Mouse (Mus musculus) testis, adult 2 months (tissue): ENCODE measurements at regions not wholly inside any gene's neighbourhood (a gene's known extent, or its start where the extent isn't known, plus 50 kb on each side); places are given as distances from the start of the nearest gene placed in this dataset.

Source experiments
- H3K27ac ChIP-seq: fragments of 200-500 bp; 2 replicates; pipeline ENCODE4 v1.5.1; 2012; ENCODE audit warnings: low read depth, low read length; ENCODE audit not compliant: control insufficient read depth, insufficient read depth
- H3K27me3 ChIP-seq: fragments of 200-500 bp; 2 replicates; pipeline ENCODE4 v1.6.1; 2012; ENCODE audit warnings: mild to moderate bottlenecking, low read length, moderate library complexity; ENCODE audit not compliant: control insufficient read depth, insufficient read depth
- H3K36me3 ChIP-seq: fragments of 200-500 bp; 2 replicates; pipeline ENCODE4 v1.6.1; 2012; ENCODE audit warnings: mild to moderate bottlenecking, low read length; ENCODE audit not compliant: control insufficient read depth, insufficient read depth
- H3K4me1 ChIP-seq: fragments of 200-500 bp; 2 replicates; pipeline ENCODE4 v1.6.1; 2012; ENCODE audit warnings: low read length; ENCODE audit not compliant: control insufficient read depth, insufficient read depth
- H3K4me3 ChIP-seq: fragments of 200-500 bp; 2 replicates; pipeline ENCODE4 v1.5.1; 2012; ENCODE audit warnings: low read depth, mild to moderate bottlenecking, low read length, moderate library complexity, mixed read lengths; ENCODE audit not compliant: control insufficient read depth
- CTCF ChIP-seq: fragments of 200-500 bp; IDR thresholded peaks from 2 replicates; pipeline ENCODE4 v1.5.1; 2012; ENCODE audit warnings: low read depth, mild to moderate bottlenecking, inconsistent platforms, low read length, moderate library complexity; ENCODE audit not compliant: control insufficient read depth, insufficient read depth, insufficient replicate concordance
- POLR2A ChIP-seq: fragments of 200-500 bp; IDR thresholded peaks from 2 replicates; pipeline ENCODE4 v1.6.1; 2012; ENCODE audit warnings: low read depth, mild to moderate bottlenecking, inconsistent platforms, low read length, moderate library complexity; ENCODE audit not compliant: control insufficient read depth

GRCm38 (mm10) chr3:52759846-52760245, 257.2 kb downstream of the Cog6 start:
- H3K36me3 ChIP-seq, result no peaks in the 10 kb centered on the region
- no peaks in the 10 kb centered on the region for H3K27me3 ChIP-seq
- no peak overlapping the region for H3K27ac ChIP-seq
- no peak overlapping the region for H3K4me3 ChIP-seq
- no peaks in the 10 kb centered on the region for H3K4me1 ChIP-seq
- no peak for TF ChIP-seq POLR2A
- TF ChIP-seq CTCF, result no peak

- Histone ChIP-seq H3K27me3 (no peaks in the 10 kb centered on the region), H3K4me3 (no peak overlapping the region), H3K27ac (no peak overlapping the region), H3K4me1 (no peaks in the 10 kb centered on the region), H3K36me3 (no peaks in the 10 kb centered on the region)
- no peak for TF ChIP-seq POLR2A
- no peak for TF ChIP-seq CTCF
Measured at GRCm38 (mm10) chr3:52758561-52758960, 258.5 kb downstream of the Cog6 start.

GRCm38 (mm10) chr3:52756816-52757215, 260.2 kb downstream of the Cog6 start:
- no peak for TF ChIP-seq POLR2A
- no peak for TF ChIP-seq CTCF
- Histone ChIP-seq H3K27me3 (no peaks in the 10 kb centered on the region), H3K36me3 (no peaks in the 10 kb centered on the region), H3K27ac (no peak overlapping the region), H3K4me1 (no peaks in the 10 kb centered on the region), H3K4me3 (no peak overlapping the region)

- Histone ChIP-seq H3K36me3 (no peaks in the 10 kb centered on the region), H3K27me3 (no peaks in the 10 kb centered on the region), H3K27ac (no peak overlapping the region), H3K4me3 (no peak overlapping the region), H3K4me1 (no peaks in the 10 kb centered on the region)
- TF ChIP-seq POLR2A (no peak), CTCF (no peak)
Measured at GRCm38 (mm10) chr3:52756006-52756405, 261.0 kb downstream of the Cog6 start.

- H3K4me1 ChIP-seq, result no peaks in the 10 kb centered on the region
- H3K36me3 ChIP-seq, result no peaks in the 10 kb centered on the region
- H3K27ac ChIP-seq, result no peak overlapping the region
- no peak overlapping the region for H3K4me3 ChIP-seq
- TF ChIP-seq POLR2A (no peak), CTCF (no peak)
- no peaks in the 10 kb centered on the region for H3K27me3 ChIP-seq
Measured at GRCm38 (mm10) chr3:52754978-52755377, 262.1 kb downstream of the Cog6 start.

GRCm38 (mm10) chr3:52754401-52754800, 262.6 kb downstream of the Cog6 start:
- no peak overlapping the region for H3K27ac ChIP-seq
- no peaks in the 10 kb centered on the region for H3K36me3 ChIP-seq
- TF ChIP-seq POLR2A (no peak), CTCF (no peak)
- H3K4me1 ChIP-seq, result no peaks in the 10 kb centered on the region
- no peaks in the 10 kb centered on the region for H3K27me3 ChIP-seq
- H3K4me3 ChIP-seq, result no peak overlapping the region

GRCm38 (mm10) chr3:52746917-52747316, 270.1 kb downstream of the Cog6 start:
- Histone ChIP-seq H3K27ac (no peak overlapping the region), H3K27me3 (no peaks in the 10 kb centered on the region), H3K4me1 (no peaks in the 10 kb centered on the region), H3K4me3 (no peak overlapping the region), H3K36me3 (no peaks in the 10 kb centered on the region)
- TF ChIP-seq CTCF (no peak), POLR2A (no peak)

GRCm38 (mm10) chr3:52744334-52744733, 272.7 kb downstream of the Cog6 start:
- Histone ChIP-seq H3K27me3 (no peaks in the 10 kb centered on the region), H3K27ac (no peak overlapping the region), H3K4me1 (no peaks in the 10 kb centered on the region), H3K4me3 (no peak overlapping the region), H3K36me3 (no peaks in the 10 kb centered on the region)
- TF ChIP-seq CTCF (no peak), POLR2A (no peak)
